Mouse (Mus musculus) ES-E14 (cell line): ENCODE results near the gene Arhgap10.

Experiments used
- HCFC1 ChIP-seq: IDR thresholded peaks from 2 replicates; pipeline ENCODE4 v1.6.1; 2012; ENCODE audit warnings: low read length, inconsistent platforms, borderline replicate concordance; ENCODE audit not compliant: insufficient read depth
- ZNF384 ChIP-seq: IDR thresholded peaks from 2 replicates; pipeline ENCODE4 v1.6.1; 2012; ENCODE audit warnings: low read depth, low read length, inconsistent platforms

GRCm38 (mm10) chr8:77340046-77340747 is 177.6 kb downstream of the Arhgap10 start:
- TF ChIP-seq HCFC1 (no peak), ZNF384 (no peak)
